Mouse (Mus musculus): Measurements from ENCODE around the gene Aire. TPM values are rescaled to one million over a fixed set of nuclear protein-coding genes. Genes with fewer than 3 reads are reported as not detected.

Aire gene
- not detected in 2 replicates for polyA plus RNA-seq (2015; fragmentation: Nextera tagmentation; extraction: Ambion mirVana)

- H3K4me3 ChIP-seq (replicated peaks): no peak within 1 kb of the TSS
- 5% methylated on average over 27 of the region's 27 CpGs for WGBS (ENCODE audit: insufficient replicate concordance)
- no peak within 1 kb of the TSS for H3K9ac ChIP-seq
- no peak within 1 kb of the TSS for H3K27ac ChIP-seq (replicated peaks)
- no peaks in the 10 kb centered on the region for H3K9me3 ChIP-seq (replicated peaks)
- ATAC-seq (ENCODE audit: insufficient read depth): 0 out of 2 replicates have a peak, but pooled peaks have one; percentile 15
- H3K27me3 ChIP-seq: peaks cover 25% of the 10 kb centered on the region
- H3K36me3 ChIP-seq (replicated peaks): no peaks in the 10 kb centered on the region
- peak within 1 kb of the TSS; percentile 41 for H3K4me2 ChIP-seq
- peaks cover 4% of the 10 kb centered on the region; the same call in 1 of the 2 replicates for H3K4me1 ChIP-seq (replicated peaks)
These were observed at the start of gene Aire for GRCm38 (mm10) chr10:78043406-78043836. Gene Aire, minus strand, starts transcription at chr10:78043610.

- Histone ChIP-seq H3K9me3 (replicated peaks) (no peaks in the 10 kb centered on the region), H3K27ac (replicated peaks) (no peak overlapping the region), H3K36me3 (replicated peaks) (no peaks in the 10 kb centered on the region), H3K4me2 (no peak overlapping the region), H3K4me3 (replicated peaks) (no peak overlapping the region), H3K9ac (no peak overlapping the region), H3K4me1 (replicated peaks) (no peaks in the 10 kb centered on the region), H3K27me3 (no peaks in the 10 kb centered on the region)
- ATAC-seq (ENCODE audit: insufficient read depth): no peak
- 76% methylated on average over 13 of the region's 13 CpGs for WGBS (ENCODE audit: insufficient replicate concordance)
These were observed 49.3 kb upstream of the Aire start for GRCm38 (mm10) chr10:78092725-78093029.

GRCm38 (mm10) chr10:78091865-78092724, 48.7 kb upstream of the Aire start:
- Histone ChIP-seq H3K9ac (no peak overlapping the region), H3K9me3 (replicated peaks) (no peaks in the 10 kb centered on the region), H3K4me1 (replicated peaks) (no peaks in the 10 kb centered on the region), H3K36me3 (replicated peaks) (no peaks in the 10 kb centered on the region), H3K27ac (replicated peaks) (no peak overlapping the region), H3K4me2 (no peak overlapping the region), H3K4me3 (replicated peaks) (no peak overlapping the region), H3K27me3 (no peaks in the 10 kb centered on the region)
- WGBS (ENCODE audit: insufficient replicate concordance): 79% methylated on average over 23 of the region's 23 CpGs
- ATAC-seq (ENCODE audit: insufficient read depth): no peak

GRCm38 (mm10) chr10:78090706-78091491, 47.5 kb upstream of the Aire start:
- H3K4me1 ChIP-seq (replicated peaks): no peaks in the 10 kb centered on the region

GRCm38 (mm10) chr10:78090246-78090645, 46.8 kb upstream of the Aire start:
- WGBS (ENCODE audit: insufficient replicate concordance): 26% methylated on average over 6 of the region's 6 CpGs
- Histone ChIP-seq H3K4me3 (replicated peaks) (no peak overlapping the region), H3K9ac (no peak overlapping the region), H3K27me3 (no peaks in the 10 kb centered on the region), H3K9me3 (replicated peaks) (no peaks in the 10 kb centered on the region), H3K4me1 (replicated peaks) (no peaks in the 10 kb centered on the region), H3K36me3 (replicated peaks) (no peaks in the 10 kb centered on the region), H3K27ac (replicated peaks) (no peak overlapping the region), H3K4me2 (no peak overlapping the region)
- no peak for ATAC-seq (ENCODE audit: insufficient read depth)

More at GRCm38 (mm10) chr10:78090706-78091491, 47.5 kb upstream of the Aire start:
- H3K27ac ChIP-seq (replicated peaks): no peak overlapping the region
- WGBS (ENCODE audit: insufficient replicate concordance): 58% methylated on average over 4 of the region's 4 CpGs
- ATAC-seq (ENCODE audit: insufficient read depth): no peak
- no peak overlapping the region for H3K4me2 ChIP-seq
- no peak overlapping the region for H3K9ac ChIP-seq
- H3K4me3 ChIP-seq (replicated peaks): no peak overlapping the region
- no peaks in the 10 kb centered on the region for H3K9me3 ChIP-seq (replicated peaks)
- no peaks in the 10 kb centered on the region for H3K36me3 ChIP-seq (replicated peaks)
- H3K27me3 ChIP-seq: no peaks in the 10 kb centered on the region

GRCm38 (mm10) chr10:78087101-78087511, 43.7 kb upstream of the Aire start:
- no peak overlapping the region for H3K4me2 ChIP-seq
- no peaks in the 10 kb centered on the region for H3K4me1 ChIP-seq (replicated peaks)
- no peak overlapping the region for H3K4me3 ChIP-seq (replicated peaks)
- 0 out of 2 replicates have a peak, but pooled peaks cover 4% of the 10 kb centered on the region for H3K27me3 ChIP-seq
- H3K9ac ChIP-seq: no peak overlapping the region
- H3K36me3 ChIP-seq (replicated peaks): no peaks in the 10 kb centered on the region
- no peak overlapping the region for H3K27ac ChIP-seq (replicated peaks)
- H3K9me3 ChIP-seq (replicated peaks): no peaks in the 10 kb centered on the region
- WGBS (ENCODE audit: insufficient replicate concordance): 11% methylated on average over 6 of the region's 6 CpGs
- ATAC-seq (ENCODE audit: insufficient read depth): no peak

GRCm38 (mm10) chr10:78086444-78087061, 43.1 kb upstream of the Aire start:
- Histone ChIP-seq H3K27me3 (0 out of 2 replicates have a peak, but pooled peaks cover 4% of the 10 kb centered on the region), H3K4me2 (0 out of 2 replicates have a peak overlapping the region, but pooled peaks have one; percentile 10), H3K9me3 (replicated peaks) (no peaks in the 10 kb centered on the region), H3K27ac (replicated peaks) (no peak overlapping the region), H3K4me3 (replicated peaks) (no peak overlapping the region), H3K9ac (no peak overlapping the region), H3K4me1 (replicated peaks) (no peaks in the 10 kb centered on the region), H3K36me3 (replicated peaks) (no peaks in the 10 kb centered on the region)
- no peak for ATAC-seq (ENCODE audit: insufficient read depth)
- WGBS (ENCODE audit: insufficient replicate concordance): 26% methylated on average over 10 of the region's 10 CpGs

- Histone ChIP-seq H3K4me2 (no peak overlapping the region), H3K36me3 (replicated peaks) (no peaks in the 10 kb centered on the region), H3K4me1 (replicated peaks) (no peaks in the 10 kb centered on the region), H3K27me3 (0 out of 2 replicates have a peak, but pooled peaks cover 4% of the 10 kb centered on the region), H3K9me3 (replicated peaks) (no peaks in the 10 kb centered on the region), H3K4me3 (replicated peaks) (no peak overlapping the region), H3K9ac (no peak overlapping the region), H3K27ac (replicated peaks) (no peak overlapping the region)
- no peak for ATAC-seq (ENCODE audit: insufficient read depth)
- 56% methylated on average over 6 of the region's 6 CpGs for WGBS (ENCODE audit: insufficient replicate concordance)
These were observed 42.3 kb upstream of the Aire start for GRCm38 (mm10) chr10:78085711-78086110.

GRCm38 (mm10) chr10:78084073-78084472, 40.7 kb upstream of the Aire start:
- H3K4me1 ChIP-seq (replicated peaks): no peaks in the 10 kb centered on the region
- no peak overlapping the region for H3K27ac ChIP-seq (replicated peaks)
- no peak overlapping the region for H3K4me3 ChIP-seq (replicated peaks)
- H3K27me3 ChIP-seq: 0 out of 2 replicates have a peak, but pooled peaks cover 4% of the 10 kb centered on the region
- no peaks in the 10 kb centered on the region for H3K9me3 ChIP-seq (replicated peaks)
- H3K9ac ChIP-seq: no peak overlapping the region
- H3K4me2 ChIP-seq: no peak overlapping the region
- WGBS (ENCODE audit: insufficient replicate concordance): 8% methylated on average over 1 of the region's 1 CpGs
- H3K36me3 ChIP-seq (replicated peaks): no peaks in the 10 kb centered on the region
- no peak for ATAC-seq (ENCODE audit: insufficient read depth)

- Histone ChIP-seq H3K9me3 (replicated peaks) (no peaks in the 10 kb centered on the region), H3K36me3 (replicated peaks) (no peaks in the 10 kb centered on the region), H3K27ac (replicated peaks) (no peak overlapping the region), H3K4me2 (no peak overlapping the region), H3K27me3 (0 out of 2 replicates have a peak, but pooled peaks cover 4% of the 10 kb centered on the region), H3K9ac (no peak overlapping the region), H3K4me1 (replicated peaks) (no peaks in the 10 kb centered on the region), H3K4me3 (replicated peaks) (no peak overlapping the region)
- 65% methylated on average over 4 of the region's 4 CpGs for WGBS (ENCODE audit: insufficient replicate concordance)
- ATAC-seq (ENCODE audit: insufficient read depth): no peak
These were observed 36.7 kb upstream of the Aire start for GRCm38 (mm10) chr10:78079955-78080591.

All from liver, embryonic 15.5 days (tissue).